Mouse (Mus musculus) urinary bladder, postnatal 36 days (tissue): ENCODE measurements around the gene Casp7.
A peak's percentile ranks its signal among the peaks of the same experiment; 100 is the strongest.

ENCODE experiments used
- DNase-seq, 2 experiments: peaks; one replicate each; pipeline ENCODE4 v3.0.0; 2022; ENCODE audit warnings: low spot score in 2 of 2, mixed read lengths in 1 of 2

The Casp7 gene

DNA sequence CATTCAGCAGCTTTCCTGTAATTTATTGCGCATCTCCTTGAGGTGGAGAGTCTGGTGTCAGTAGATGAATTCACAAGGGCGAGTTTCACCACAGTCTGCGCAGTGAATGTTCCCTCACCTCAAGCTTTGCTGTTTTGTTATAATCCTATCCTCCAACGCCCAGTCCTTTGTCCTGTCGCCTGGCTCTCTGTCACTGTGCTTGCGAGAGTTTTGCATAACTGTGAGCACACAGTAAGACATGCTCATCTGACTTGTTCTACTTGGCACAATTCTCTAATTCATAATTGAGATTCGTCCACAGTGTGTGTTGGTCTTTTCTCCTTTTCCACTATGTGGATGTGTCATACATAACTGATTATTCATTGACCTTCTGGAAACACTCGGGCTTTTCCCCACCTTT lies 69.6 kb downstream of the Casp7 start:
- DNase-seq, result no peak

DNA sequence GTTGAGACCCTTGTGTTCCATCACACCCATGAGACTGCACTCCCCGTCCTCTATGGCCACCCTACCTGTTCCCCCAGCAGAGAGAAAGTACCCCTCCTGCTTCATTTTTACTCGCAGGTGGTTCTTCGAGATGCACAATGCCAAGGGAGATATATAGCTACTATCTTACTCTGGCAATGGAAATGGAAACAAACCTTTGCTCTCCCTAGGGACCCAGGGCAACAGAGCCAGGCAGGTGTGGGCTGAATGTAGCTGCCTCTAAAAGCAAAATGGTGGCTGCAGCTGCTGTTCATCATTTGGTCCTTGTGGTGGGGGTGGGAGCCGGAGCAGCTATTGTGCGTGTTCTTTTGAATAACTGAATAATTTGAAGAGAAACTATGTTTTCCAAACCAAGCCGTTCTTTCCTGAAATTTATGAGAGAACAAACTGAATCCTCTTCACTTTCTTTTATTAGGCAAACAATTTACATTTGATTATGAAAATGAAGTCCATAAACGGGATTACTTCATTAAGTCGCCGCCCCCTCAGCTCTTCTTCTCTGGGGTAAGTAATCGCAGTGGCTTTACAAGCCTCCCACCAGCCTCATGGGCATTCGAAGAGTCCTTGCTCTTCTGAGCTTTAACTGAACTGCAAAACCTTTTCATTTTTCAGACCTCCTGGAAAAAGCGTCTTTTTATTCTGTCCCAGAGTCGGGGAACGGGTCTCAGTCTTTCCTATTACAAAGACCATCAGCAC lies 73.5 kb downstream of the Casp7 start:
- DNase-seq, result no peak

DNA sequence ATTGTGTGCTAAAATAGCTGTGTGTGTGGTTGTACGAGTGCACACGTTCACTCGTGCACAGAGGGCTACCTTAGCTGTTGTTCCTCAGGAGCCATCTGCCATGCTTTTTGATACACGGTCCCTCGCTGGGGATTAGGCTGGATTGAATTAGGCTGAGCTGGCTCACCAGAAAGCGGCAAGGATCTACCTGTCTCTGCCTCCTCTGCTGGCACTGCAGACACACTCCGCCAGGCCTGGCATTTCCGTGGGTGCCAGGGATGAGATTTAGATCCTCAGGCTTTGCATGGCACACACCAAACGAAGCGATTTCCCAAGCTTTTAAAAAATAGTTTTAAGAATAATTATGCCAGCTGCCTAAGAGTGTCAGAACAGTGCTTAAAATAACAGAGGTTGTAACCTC lies 75.0 kb downstream of the Casp7 start:
- DNase-seq, result no peak

DNA sequence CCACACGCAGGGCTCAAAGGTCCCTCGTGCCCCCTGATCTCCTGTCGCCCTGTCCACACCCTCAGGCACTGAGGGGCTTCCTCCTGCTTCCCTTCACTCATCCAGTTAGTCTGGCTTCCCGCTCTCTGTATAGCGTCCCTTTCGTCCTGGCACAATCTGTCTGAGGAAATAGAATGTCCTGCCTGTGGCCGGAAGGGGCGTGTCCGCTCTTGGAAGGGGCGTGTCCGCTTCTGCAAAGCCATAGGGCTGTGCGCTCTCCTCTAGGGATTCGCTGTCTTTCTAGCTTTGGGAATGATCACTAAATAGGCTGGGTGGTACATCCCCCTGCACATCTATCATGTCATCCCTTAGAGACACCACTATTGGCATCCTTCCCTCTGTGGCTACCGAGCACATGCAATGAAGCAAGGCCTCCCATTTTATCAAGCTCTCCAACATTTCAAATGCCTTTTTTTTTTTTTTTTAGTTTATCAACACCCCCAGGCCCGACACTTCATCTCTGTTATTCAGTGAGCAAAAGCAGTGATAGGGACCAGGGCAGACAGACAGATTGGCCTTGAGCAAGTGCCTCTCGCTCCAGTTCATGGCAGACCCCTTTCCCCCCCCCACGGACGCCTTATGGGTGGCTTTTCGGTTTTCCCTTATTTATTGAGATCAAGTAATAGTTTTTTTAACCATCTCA lies 78.1 kb downstream of the Casp7 start:
- DNase-seq, result no peak

DNA sequence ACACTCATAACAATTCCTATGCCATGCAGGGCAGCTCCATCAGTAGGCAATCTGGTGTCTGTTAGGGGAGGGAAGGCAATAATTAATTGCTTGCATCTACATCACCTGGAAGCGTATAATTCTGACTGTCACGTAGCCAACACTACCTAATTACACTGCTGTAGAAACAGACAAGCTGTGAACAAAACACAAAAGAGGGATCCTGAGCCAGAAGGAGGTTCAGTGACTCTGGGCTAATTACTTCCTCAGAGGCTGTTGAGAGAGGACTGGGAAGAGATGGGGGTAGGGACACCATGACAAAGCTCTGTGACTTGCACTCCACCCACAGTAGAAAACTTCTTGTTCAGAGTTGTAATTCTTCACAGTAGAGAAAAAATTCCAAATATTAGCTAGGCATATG lies 79.6 kb downstream of the Casp7 start:
- DNase-seq, result no peak

DNA sequence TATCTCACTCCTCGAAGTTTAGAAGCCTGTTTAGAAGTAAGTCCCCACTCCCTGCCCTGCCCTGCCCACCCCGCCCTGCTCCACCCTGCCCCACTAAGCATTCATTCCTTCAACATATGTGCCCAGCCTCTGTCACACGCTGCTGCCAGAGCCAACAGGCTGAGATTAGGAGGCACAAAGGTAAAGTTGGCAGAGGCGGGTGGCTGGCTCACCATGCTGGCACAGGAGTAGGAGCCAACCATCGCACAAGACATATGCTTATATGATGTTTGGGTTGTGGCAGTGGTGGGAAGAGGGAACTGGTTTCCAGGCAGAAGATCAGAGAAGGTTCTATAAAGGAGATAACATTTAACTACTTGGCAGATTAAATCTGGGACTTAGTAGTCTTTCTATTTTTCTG lies 80.3 kb downstream of the Casp7 start:
- no peak for DNase-seq

DNA sequence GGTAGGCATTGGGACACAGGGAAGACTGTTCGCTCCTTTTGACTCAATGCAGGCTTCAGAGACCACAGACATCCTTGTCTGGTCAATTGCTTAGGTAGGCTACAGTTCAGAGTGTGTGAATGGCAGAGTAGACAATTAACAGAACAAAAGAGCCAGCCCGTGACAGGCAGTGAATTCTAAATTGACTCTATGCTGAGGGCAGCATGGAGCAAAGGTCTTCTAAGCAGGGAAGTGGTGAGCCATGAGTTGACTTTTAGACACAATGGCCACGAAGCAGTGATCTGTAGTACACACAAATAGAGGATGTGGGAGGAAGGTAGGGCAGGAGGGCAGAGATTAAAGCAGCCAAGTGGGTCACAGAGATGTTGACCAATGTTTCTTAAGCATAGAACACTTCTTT lies 80.9 kb downstream of the Casp7 start:
- DNase-seq, result no peak

DNA sequence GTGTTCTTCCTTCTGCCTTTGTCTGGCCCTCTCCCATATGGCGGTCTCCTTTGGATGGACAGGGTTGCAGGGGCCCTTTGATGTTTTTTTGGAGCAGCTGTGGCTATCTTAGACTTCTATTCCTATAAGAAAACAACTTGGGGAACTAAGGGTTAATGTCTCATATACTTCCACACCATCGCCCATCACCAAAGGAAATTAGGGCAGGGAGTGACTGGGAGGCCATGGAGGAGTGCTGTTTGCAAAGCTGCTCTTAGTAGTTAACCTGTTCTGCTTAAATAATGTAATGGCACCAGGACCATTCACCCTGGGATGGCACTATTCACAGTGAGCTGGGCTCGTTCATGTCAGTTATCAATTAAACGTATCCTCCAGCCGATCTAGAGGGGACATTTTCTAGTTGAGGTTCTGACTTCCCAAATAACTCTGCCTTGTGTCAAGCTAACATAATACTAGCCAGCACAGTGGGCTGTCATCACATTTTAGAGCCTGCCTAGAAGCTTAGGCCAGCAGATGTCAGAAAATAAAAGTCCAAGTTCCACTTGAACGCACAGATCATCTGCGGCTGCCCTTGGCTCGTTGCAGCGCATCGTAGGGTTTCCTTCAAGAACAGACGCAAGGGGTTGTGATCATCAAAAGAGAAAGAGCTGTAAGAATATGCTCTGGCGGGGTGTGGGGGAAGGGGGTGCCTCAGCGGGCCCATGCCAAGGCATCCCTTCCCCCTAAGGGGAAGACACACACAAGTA lies 87.9 kb downstream of the Casp7 start:
- no peak for DNase-seq

DNA sequence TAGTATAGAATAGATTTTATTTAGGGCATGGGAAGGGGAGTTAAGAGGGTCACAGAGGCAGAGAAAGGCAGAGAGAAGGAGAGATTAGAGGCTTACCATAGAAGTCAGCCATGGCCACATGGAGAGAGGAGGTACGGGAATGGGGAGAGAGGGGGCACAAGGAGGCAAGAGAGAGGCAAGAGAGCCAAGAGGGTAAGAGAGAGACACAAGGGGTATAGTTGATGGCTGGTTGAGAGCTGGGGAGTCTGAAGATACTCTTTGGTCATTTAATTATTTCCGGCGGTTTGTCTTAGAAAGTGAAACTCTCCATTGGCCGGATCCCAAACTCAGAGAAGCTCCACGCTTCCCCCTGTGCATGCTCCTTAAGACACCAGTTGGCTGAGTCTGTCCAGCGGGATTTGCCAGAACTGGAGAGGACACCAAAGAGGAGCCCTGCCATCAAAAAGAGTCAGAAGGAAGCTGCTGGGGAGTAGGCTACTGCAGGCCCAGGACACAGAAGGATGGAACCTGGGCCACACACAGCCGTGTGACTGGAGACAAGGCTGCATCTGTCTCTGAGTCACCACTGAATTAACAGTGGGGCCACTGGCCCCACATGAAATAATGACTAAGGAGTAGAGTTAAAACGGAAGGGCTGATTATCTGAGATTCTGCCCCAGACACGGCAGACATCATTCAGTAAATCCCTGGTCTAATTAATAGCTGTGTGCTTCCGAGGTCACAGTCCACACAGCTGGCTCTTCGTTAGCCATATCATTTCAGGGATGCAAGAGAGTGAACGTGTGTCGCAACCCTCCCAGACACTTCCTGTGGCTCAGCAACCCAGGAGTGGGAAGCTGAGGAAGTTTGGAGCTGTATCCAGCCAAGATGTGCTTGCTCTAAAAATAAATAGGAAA lies 88.7 kb downstream of the Casp7 start:
- peak in 1 of 2 experiments; percentile 9 for DNase-seq

DNA sequence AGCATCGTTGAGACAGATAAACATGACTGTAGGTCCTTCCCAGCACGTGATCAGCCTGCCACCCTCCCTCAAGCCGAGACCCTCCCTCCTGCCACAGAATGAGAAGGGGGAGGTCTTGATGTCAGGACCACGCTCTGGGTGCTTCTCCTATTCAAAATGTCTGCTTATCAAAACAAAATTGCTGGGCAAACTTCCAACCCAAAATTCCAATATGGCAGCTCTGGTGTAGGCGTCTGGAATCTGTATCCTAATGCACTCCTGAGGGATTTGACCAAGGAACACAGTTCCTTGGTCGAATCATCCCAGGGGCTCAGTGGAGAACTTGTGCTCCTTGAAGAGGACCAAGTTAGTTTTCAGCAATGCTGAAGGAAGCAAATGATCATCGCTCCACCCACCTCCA lies 90.0 kb downstream of the Casp7 start:
- no peak for DNase-seq

DNA sequence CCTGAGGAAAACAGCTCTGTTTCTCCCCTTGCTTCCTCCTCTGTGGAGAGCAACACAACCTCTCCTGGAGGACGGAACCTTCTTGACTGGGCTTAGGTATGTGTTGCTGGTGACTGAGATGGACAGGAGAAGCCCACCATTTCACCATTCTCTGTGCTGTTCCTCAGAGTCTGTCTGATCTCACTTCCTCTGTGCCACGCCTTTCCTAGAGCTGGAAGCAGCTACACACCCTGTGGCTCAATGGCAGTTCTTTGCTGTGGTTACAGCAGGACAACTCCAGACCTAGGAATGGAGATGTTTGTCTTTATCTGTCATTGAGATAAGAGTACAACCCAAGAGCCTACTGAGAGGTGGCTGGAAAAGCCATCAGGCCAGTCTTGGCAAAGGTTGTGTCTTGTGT lies 90.4 kb downstream of the Casp7 start:
- no peak for DNase-seq

DNA sequence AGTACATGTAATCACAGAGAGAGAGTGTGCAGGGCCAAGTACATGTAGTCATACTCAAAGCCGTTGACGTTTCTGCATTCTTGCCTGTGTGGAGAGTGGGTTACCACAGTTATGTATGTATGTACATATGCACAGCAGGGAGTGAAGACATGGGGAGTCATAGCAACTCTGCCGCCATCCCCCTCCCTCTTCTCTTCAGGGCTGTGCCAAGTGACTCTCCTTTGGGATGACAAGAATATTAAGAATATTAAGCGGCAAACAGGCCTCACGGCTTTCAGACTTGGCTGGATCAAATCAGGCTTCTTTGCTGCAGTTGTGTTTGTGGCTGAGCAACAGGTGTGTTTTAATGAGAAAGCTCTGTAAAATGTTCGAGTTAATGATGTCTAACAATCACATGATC lies 92.7 kb downstream of the Casp7 start:
- no peak for DNase-seq
